Mouse (Mus musculus): ENCODE results near the gene Tnnc1. TPM values are rescaled to one million over a fixed set of nuclear protein-coding genes. Genes with fewer than 3 reads are reported as not detected.
A peak's percentile ranks its signal among the peaks of the same experiment; 100 is the strongest.

Tnnc1 gene
- total and polyA plus RNA-seq, 2 experiments, result 0.83 TPM; not detected in 1

GRCm38 (mm10) chr14:31188771-31189181 is 19.3 kb upstream of the Tnnc1 start:
- no peaks in the 10 kb centered on the region for H3K27me3 ChIP-seq (ENCODE audit: control insufficient read depth, insufficient read depth, low read length)
- peaks cover 61% of the 10 kb centered on the region for H3K36me3 ChIP-seq (ENCODE audit: control insufficient read depth, insufficient read depth, low read length)
- WGBS, result 78% methylated on average over 6 of the region's 6 CpGs
- H3K79me2 ChIP-seq (ENCODE audit: control insufficient read depth, insufficient read depth, low read length), result peaks cover 5% of the 10 kb centered on the region; the same call in 1 of the 2 replicates
- TF ChIP-seq POLR2A (IDR thresholded peaks at IDR 0.05; ENCODE audit: extremely low read depth, insufficient read depth, low read length) (no peak), CTCF (IDR thresholded peaks at IDR 0.05; ENCODE audit: low read depth, low read length) (no peak)
- H3K4me3 ChIP-seq (ENCODE audit: insufficient read depth, low read depth, low read length), result no peak overlapping the region
- DNase-seq (ENCODE audit: extremely low read depth, low read depth, low spot score), result peak; percentile 48
- peak overlapping the region; percentile 64 for H3K27ac ChIP-seq (replicated peaks; ENCODE audit: insufficient read depth, low read depth, low read length)
- no peak overlapping the region for H3K9ac ChIP-seq (ENCODE audit: low read depth, low read length)
- peaks cover 12% of the 10 kb centered on the region for H3K4me1 ChIP-seq (ENCODE audit: control insufficient read depth, insufficient read depth, low read length)

GRCm38 (mm10) chr14:31189348-31189747 is 18.8 kb upstream of the Tnnc1 start:
- peak overlapping the region; percentile 64; the same call in 1 of the 2 replicates for H3K27ac ChIP-seq (replicated peaks; ENCODE audit: insufficient read depth, low read depth, low read length)
- TF ChIP-seq CTCF (IDR thresholded peaks at IDR 0.05; ENCODE audit: low read depth, low read length) (no peak), POLR2A (IDR thresholded peaks at IDR 0.05; ENCODE audit: extremely low read depth, insufficient read depth, low read length) (no peak)
- peak; percentile 31 for DNase-seq (ENCODE audit: extremely low read depth, low read depth, low spot score)
- H3K79me2 ChIP-seq (ENCODE audit: control insufficient read depth, insufficient read depth, low read length), result peaks cover 5% of the 10 kb centered on the region; the same call in 1 of the 2 replicates
- no peak overlapping the region for H3K9ac ChIP-seq (ENCODE audit: low read depth, low read length)
- H3K4me1 ChIP-seq (ENCODE audit: control insufficient read depth, insufficient read depth, low read length), result peaks cover 10% of the 10 kb centered on the region
- peaks cover 58% of the 10 kb centered on the region for H3K36me3 ChIP-seq (ENCODE audit: control insufficient read depth, insufficient read depth, low read length)
- no peaks in the 10 kb centered on the region for H3K27me3 ChIP-seq (ENCODE audit: control insufficient read depth, insufficient read depth, low read length)
- 90% methylated on average over 3 of the region's 3 CpGs for WGBS
- H3K4me3 ChIP-seq (ENCODE audit: insufficient read depth, low read depth, low read length), result no peak overlapping the region

GRCm38 (mm10) chr14:31191936-31192335 is 16.2 kb upstream of the Tnnc1 start:
- peaks cover 5% of the 10 kb centered on the region; the same call in 1 of the 2 replicates for H3K79me2 ChIP-seq (ENCODE audit: control insufficient read depth, insufficient read depth, low read length)
- H3K27me3 ChIP-seq (ENCODE audit: control insufficient read depth, insufficient read depth, low read length), result no peaks in the 10 kb centered on the region
- TF ChIP-seq POLR2A (IDR thresholded peaks at IDR 0.05; ENCODE audit: extremely low read depth, insufficient read depth, low read length), result no peak
- TF ChIP-seq CTCF (IDR thresholded peaks at IDR 0.05; ENCODE audit: low read depth, low read length), result no peak
- H3K4me1 ChIP-seq (ENCODE audit: control insufficient read depth, insufficient read depth, low read length), result peaks cover 21% of the 10 kb centered on the region
- no peak overlapping the region for H3K4me3 ChIP-seq (ENCODE audit: insufficient read depth, low read depth, low read length)
- 24% methylated on average over 2 of the region's 2 CpGs for WGBS
- no peak overlapping the region for H3K9ac ChIP-seq (ENCODE audit: low read depth, low read length)
- DNase-seq (ENCODE audit: extremely low read depth, low read depth, low spot score), result peak; percentile 94
- no peak overlapping the region for H3K27ac ChIP-seq (replicated peaks; ENCODE audit: insufficient read depth, low read depth, low read length)
- peaks cover 44% of the 10 kb centered on the region for H3K36me3 ChIP-seq (ENCODE audit: control insufficient read depth, insufficient read depth, low read length)

DNA sequence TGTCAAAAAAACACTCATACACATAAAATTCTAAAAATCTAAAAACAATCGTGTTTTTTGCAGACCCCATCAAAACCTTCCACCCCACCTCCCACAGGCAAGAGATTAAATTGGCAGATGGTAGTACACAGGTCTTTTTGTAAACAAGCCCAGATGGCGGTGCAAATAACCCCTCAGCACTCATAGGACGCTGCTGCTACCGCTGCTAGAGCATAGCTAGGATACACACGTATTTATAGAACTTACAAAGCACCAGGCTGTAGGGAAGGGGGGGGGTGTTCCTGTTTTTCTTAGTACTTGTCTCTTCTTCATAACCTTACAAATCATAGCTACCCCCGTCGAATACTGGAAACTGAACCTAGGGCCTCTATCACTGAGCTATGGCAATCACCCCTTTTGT is 14.3 kb upstream of the Tnnc1 start:
- peaks cover 32% of the 10 kb centered on the region for H3K36me3 ChIP-seq (ENCODE audit: control insufficient read depth, insufficient read depth, low read length)
- DNase-seq (ENCODE audit: extremely low read depth, low read depth, low spot score), result no peak
- TF ChIP-seq POLR2A (IDR thresholded peaks at IDR 0.05; ENCODE audit: extremely low read depth, insufficient read depth, low read length), result no peak
- no peak for TF ChIP-seq CTCF (IDR thresholded peaks at IDR 0.05; ENCODE audit: low read depth, low read length)
- H3K27me3 ChIP-seq (ENCODE audit: control insufficient read depth, insufficient read depth, low read length), result no peaks in the 10 kb centered on the region
- WGBS, result 29% methylated on average over 7 of the region's 7 CpGs
- no peak overlapping the region for H3K9ac ChIP-seq (ENCODE audit: low read depth, low read length)
- H3K4me1 ChIP-seq (ENCODE audit: control insufficient read depth, insufficient read depth, low read length), result peaks cover 23% of the 10 kb centered on the region
- no peak overlapping the region; the same call in 1 of the 2 replicates for H3K27ac ChIP-seq (replicated peaks; ENCODE audit: insufficient read depth, low read depth, low read length)
- peaks cover 5% of the 10 kb centered on the region; the same call in 1 of the 2 replicates for H3K79me2 ChIP-seq (ENCODE audit: control insufficient read depth, insufficient read depth, low read length)
- H3K4me3 ChIP-seq (ENCODE audit: insufficient read depth, low read depth, low read length), result no peak overlapping the region

DNA sequence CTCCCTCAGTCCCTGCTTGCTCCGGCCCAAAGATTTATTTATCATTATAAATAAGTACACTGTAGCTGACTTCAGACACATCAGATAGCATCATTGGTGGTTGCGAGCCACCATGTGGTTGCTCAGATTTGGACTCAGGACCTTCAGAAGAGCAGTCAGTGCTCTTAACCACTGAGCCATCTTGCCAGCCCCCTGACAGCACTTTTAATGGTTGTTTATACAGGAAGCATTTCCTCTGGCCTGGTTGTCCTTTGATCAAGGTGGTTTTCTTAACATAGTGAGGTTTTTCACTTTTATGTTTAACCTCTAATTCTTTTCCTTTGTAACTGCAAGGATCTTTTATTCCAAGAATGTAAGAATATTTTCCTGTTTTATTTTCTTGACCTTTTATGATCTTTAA is 13.7 kb upstream of the Tnnc1 start:
- 58% methylated on average over 2 of the region's 2 CpGs for WGBS
- no peak overlapping the region for H3K9ac ChIP-seq (ENCODE audit: low read depth, low read length)
- H3K4me3 ChIP-seq (ENCODE audit: insufficient read depth, low read depth, low read length), result no peak overlapping the region
- peaks cover 5% of the 10 kb centered on the region; the same call in 1 of the 2 replicates for H3K79me2 ChIP-seq (ENCODE audit: control insufficient read depth, insufficient read depth, low read length)
- no peak for DNase-seq (ENCODE audit: extremely low read depth, low read depth, low spot score)
- TF ChIP-seq CTCF (IDR thresholded peaks at IDR 0.05; ENCODE audit: low read depth, low read length) (no peak), POLR2A (IDR thresholded peaks at IDR 0.05; ENCODE audit: extremely low read depth, insufficient read depth, low read length) (no peak)
- H3K27me3 ChIP-seq (ENCODE audit: control insufficient read depth, insufficient read depth, low read length), result no peaks in the 10 kb centered on the region
- peaks cover 23% of the 10 kb centered on the region for H3K4me1 ChIP-seq (ENCODE audit: control insufficient read depth, insufficient read depth, low read length)
- no peak overlapping the region for H3K27ac ChIP-seq (replicated peaks; ENCODE audit: insufficient read depth, low read depth, low read length)
- H3K36me3 ChIP-seq (ENCODE audit: control insufficient read depth, insufficient read depth, low read length), result peaks cover 26% of the 10 kb centered on the region

DNA sequence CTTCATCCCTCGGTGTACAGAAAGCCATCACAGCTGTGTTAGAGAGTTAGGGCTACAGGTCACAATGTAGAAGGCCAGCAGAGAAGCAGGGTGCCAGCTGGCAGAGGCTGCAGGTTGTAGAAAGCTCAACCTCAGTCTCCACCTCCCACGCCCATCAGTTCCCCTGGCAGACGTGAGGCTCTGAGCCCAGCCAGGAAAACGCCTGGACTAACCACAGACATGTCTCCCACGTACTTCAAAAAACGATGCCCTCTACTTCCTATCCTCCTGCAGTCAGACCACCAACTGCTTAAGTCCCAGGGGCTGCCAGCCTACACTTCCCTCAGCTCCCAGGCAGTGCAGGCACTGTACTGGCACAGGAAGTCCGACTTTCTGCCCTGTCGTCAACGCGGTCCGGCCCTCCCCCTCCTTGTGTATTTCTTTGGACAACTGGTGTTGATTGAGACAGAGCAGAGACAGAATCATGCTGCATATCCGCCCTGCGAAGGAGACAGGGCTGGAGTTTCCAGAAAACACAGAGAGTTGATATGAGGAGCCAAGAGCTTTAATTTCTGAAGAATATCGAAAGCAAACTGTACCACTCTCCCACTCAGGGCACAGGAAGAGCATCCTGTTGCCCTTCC is 13.1 kb upstream of the Tnnc1 start:
- DNase-seq (ENCODE audit: extremely low read depth, low read depth, low spot score), result peak; percentile 95
- 8% methylated on average over 14 of the region's 14 CpGs for WGBS
- no peaks in the 10 kb centered on the region for H3K27me3 ChIP-seq (ENCODE audit: control insufficient read depth, insufficient read depth, low read length)
- peaks cover 25% of the 10 kb centered on the region for H3K36me3 ChIP-seq (ENCODE audit: control insufficient read depth, insufficient read depth, low read length)
- peak overlapping the region; percentile 33 for H3K27ac ChIP-seq (replicated peaks; ENCODE audit: insufficient read depth, low read depth, low read length)
- H3K79me2 ChIP-seq (ENCODE audit: control insufficient read depth, insufficient read depth, low read length), result peaks cover 5% of the 10 kb centered on the region; the same call in 1 of the 2 replicates
- peak overlapping the region; percentile 1; the same call in 1 of the 2 replicates for H3K9ac ChIP-seq (ENCODE audit: low read depth, low read length)
- peaks cover 23% of the 10 kb centered on the region for H3K4me1 ChIP-seq (ENCODE audit: control insufficient read depth, insufficient read depth, low read length)
- TF ChIP-seq POLR2A (IDR thresholded peaks at IDR 0.05; ENCODE audit: extremely low read depth, insufficient read depth, low read length) (no peak), CTCF (IDR thresholded peaks at IDR 0.05; ENCODE audit: low read depth, low read length) (no peak)
- no peak overlapping the region for H3K4me3 ChIP-seq (ENCODE audit: insufficient read depth, low read depth, low read length)
